Mouse (Mus musculus): ENCODE data around the gene Ptgfrn. TPM values are rescaled to one million over a fixed set of nuclear protein-coding genes. Genes with fewer than 3 reads are reported as not detected.

Ptgfrn gene
- polyA plus RNA-seq, 1 experiment from 2014 or later, result 6.1 TPM

DNA sequence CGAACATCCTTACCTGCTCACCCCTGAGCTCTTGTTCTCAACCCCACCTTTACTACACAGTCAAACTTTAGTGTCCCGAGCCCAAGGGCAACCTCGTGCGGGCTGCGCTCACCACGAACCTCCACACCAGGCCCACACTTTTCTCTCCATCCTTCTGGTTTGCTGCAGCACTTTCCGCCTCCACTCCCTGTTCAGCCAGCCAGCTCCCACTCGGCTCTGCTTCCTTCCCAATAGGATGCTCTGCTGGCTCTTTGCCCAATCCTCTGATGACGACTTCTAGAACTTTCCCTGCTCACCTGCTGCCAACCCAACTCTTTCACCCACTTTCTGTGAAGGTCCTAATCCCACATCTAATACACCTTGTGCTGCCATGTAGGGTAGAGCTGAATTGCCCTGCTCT, 6.3 kb downstream of the Ptgfrn start:
- Histone ChIP-seq H3K4me3 (replicated peaks) (no peak overlapping the region), H3K36me3 (0 out of 2 replicates have a peak, but pooled peaks cover 5% of the 10 kb centered on the region), H3K4me1 (replicated peaks) (peaks cover 34% of the 10 kb centered on the region), H3K4me2 (no peak overlapping the region), H3K9me3 (no peaks in the 10 kb centered on the region), H3K9ac (replicated peaks) (no peak overlapping the region), H3K27me3 (no peaks in the 10 kb centered on the region), H3K27ac (no peak overlapping the region)
- WGBS, result 87% methylated on average over 9 of the region's 9 CpGs
- ATAC-seq (ENCODE audit: insufficient number of reproducible peaks, insufficient read depth, low FRiP score, low TSS enrichment, low read depth), result no peak

DNA sequence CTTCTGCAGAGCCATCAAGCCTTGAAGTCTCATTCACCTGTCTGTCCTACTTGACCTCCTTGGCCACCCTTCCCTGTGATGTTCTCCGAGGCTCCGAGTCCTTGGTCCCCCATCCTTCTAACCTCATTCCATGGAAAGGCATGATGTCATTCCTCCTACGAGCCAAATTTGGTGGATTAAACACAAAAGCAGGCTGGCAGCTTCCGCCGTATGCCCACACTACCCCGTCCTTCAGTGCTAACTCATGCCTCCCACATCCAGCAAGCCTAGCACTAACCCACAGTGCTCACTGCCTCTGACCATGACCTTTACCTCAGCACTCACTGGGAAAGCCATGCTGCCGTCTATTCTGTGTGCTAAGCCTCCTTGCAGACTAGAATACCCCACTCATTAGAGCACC, 8.0 kb downstream of the Ptgfrn start:
- WGBS, result 88% methylated on average over 7 of the region's 7 CpGs
- H3K9ac ChIP-seq (replicated peaks), result no peak overlapping the region
- H3K27me3 ChIP-seq, result no peaks in the 10 kb centered on the region
- ATAC-seq (ENCODE audit: insufficient number of reproducible peaks, insufficient read depth, low FRiP score, low TSS enrichment, low read depth), result no peak
- H3K4me3 ChIP-seq (replicated peaks), result no peak overlapping the region
- 0 out of 2 replicates have a peak, but pooled peaks cover 13% of the 10 kb centered on the region for H3K36me3 ChIP-seq
- no peak overlapping the region for H3K4me2 ChIP-seq
- H3K27ac ChIP-seq, result no peak overlapping the region
- H3K9me3 ChIP-seq, result no peaks in the 10 kb centered on the region
- H3K4me1 ChIP-seq (replicated peaks), result peaks cover 31% of the 10 kb centered on the region

DNA sequence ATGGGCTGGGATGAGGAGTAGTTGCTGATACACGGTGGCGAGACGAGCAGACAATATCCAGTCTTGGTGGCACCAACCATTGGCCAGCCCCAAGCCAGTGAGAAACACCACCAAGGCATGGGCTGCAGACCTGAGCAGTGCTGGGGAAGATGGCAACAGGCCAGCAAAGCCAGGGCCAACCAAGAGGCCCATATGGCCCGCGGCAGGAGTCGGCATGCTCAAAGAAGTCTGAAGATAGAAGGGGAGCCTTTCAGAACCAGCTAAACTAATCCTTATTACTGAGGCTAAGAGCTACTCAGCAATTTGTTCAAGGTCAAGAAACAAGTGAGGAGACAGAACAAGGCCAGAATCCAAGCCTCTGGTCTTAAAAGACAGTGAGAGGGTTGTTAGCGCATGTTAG, 8.9 kb downstream of the Ptgfrn start:
- Histone ChIP-seq H3K4me1 (replicated peaks) (peaks cover 39% of the 10 kb centered on the region), H3K4me2 (no peak overlapping the region), H3K27ac (no peak overlapping the region), H3K27me3 (no peaks in the 10 kb centered on the region), H3K36me3 (0 out of 2 replicates have a peak, but pooled peaks cover 13% of the 10 kb centered on the region), H3K4me3 (replicated peaks) (no peak overlapping the region), H3K9me3 (no peaks in the 10 kb centered on the region), H3K9ac (replicated peaks) (no peak overlapping the region)
- 90% methylated on average over 7 of the region's 7 CpGs for WGBS
- ATAC-seq (ENCODE audit: insufficient number of reproducible peaks, insufficient read depth, low FRiP score, low TSS enrichment, low read depth), result no peak

DNA sequence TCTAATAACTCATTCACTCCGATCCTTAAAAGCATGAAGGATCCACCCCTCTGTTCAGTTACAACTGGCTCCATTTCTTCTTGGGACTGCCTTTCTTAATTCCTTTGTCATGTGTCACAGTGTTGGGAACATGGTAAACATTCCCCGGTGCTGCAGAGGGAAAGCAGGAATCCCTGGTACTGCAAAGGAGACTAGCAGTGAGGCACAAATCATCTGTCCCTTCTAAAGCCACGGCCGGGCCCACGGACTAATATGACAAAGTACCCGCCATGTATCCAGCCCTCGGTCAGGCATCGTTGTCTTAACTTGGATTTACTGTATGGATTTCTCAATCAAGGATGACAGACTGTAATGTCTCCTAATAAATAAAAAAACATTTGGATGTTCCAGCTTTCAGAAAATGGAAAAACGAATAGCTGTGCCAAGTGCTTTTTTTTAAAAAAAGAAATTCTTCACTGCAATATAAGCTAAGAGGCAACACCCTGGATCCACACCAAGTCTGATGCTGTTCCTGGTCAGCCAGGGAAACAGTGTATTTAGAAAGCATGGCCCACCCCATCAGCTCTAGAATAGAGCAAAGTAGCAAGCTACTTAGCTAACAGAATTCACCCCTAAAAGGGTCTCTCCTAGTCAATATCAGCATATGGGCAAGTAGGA, 10.2 kb downstream of the Ptgfrn start:
- Histone ChIP-seq H3K27me3 (no peaks in the 10 kb centered on the region), H3K36me3 (0 out of 2 replicates have a peak, but pooled peaks cover 13% of the 10 kb centered on the region), H3K4me3 (replicated peaks) (no peak overlapping the region), H3K9me3 (no peaks in the 10 kb centered on the region), H3K4me1 (replicated peaks) (peaks cover 40% of the 10 kb centered on the region), H3K27ac (no peak overlapping the region), H3K4me2 (no peak overlapping the region), H3K9ac (replicated peaks) (no peak overlapping the region)
- no peak for ATAC-seq (ENCODE audit: insufficient number of reproducible peaks, insufficient read depth, low FRiP score, low TSS enrichment, low read depth)
- 77% methylated on average over 9 of the region's 9 CpGs for WGBS

DNA sequence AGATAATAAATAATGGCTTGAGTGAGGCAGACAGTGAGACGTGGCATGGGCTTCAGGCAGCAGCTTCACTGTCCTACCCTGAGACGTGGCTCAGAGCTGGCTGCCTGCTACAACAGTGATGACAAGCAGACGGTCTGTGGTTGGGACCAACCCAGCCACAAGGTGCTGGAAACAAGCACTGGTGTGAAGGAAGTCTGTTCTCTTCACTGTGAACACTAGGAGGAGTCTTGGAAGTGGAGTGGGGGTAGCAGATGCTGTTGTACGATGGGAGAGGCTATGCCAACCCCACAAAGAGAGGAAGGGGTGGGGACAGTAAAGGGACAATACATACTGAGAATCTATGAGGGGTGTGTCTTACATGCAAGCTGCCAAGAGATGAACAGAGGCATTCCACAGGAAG, 12.0 kb downstream of the Ptgfrn start:
- Histone ChIP-seq H3K4me1 (replicated peaks) (peaks cover 41% of the 10 kb centered on the region), H3K4me3 (replicated peaks) (no peak overlapping the region), H3K36me3 (0 out of 2 replicates have a peak, but pooled peaks cover 9% of the 10 kb centered on the region), H3K27ac (no peak overlapping the region; the same call in 1 of the 2 replicates), H3K27me3 (no peaks in the 10 kb centered on the region), H3K4me2 (no peak overlapping the region), H3K9ac (replicated peaks) (no peak overlapping the region), H3K9me3 (no peaks in the 10 kb centered on the region)
- 58% methylated on average over 4 of the region's 4 CpGs for WGBS
- no peak for ATAC-seq (ENCODE audit: insufficient number of reproducible peaks, insufficient read depth, low FRiP score, low TSS enrichment, low read depth)

DNA sequence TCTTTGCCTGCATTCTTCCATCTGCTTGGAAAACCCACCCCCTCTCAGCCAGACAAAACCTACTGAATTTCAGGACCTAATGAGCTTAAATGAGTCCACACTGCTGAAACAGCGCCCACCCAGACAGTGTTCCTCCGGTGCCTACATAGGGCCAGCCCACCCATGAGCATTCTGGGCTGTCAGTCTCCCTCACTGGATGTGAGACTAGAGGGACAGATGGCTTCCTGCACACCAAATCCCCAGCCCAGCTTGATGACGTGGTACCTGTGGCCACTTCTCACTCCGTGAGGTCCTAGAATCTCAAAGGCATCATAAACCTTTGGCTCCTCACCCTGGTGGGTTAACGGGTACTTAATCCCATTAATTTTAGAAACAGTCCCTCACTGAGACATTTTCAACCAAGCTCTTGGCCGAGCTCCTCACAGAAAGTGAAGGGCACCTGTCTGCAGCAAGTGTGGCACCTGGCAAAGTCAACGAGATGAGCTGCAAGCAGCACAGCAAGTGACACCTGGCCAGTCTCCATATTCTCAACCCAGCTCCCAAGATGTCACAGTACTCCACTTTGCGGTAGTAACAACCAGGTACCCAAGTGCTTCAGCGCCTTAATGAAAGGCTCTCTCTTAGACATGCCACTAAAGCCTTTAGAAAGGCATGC, 12.8 kb downstream of the Ptgfrn start:
- Histone ChIP-seq H3K27ac (peak overlapping the region; percentile 23; the same call in 1 of the 2 replicates), H3K4me1 (replicated peaks) (peaks cover 41% of the 10 kb centered on the region), H3K9me3 (no peaks in the 10 kb centered on the region), H3K36me3 (0 out of 2 replicates have a peak, but pooled peaks cover 9% of the 10 kb centered on the region), H3K9ac (replicated peaks) (no peak overlapping the region), H3K4me2 (no peak overlapping the region), H3K4me3 (replicated peaks) (no peak overlapping the region), H3K27me3 (no peaks in the 10 kb centered on the region)
- no peak for ATAC-seq (ENCODE audit: insufficient number of reproducible peaks, insufficient read depth, low FRiP score, low TSS enrichment, low read depth)
- 41% methylated on average over 9 of the region's 9 CpGs for WGBS

DNA sequence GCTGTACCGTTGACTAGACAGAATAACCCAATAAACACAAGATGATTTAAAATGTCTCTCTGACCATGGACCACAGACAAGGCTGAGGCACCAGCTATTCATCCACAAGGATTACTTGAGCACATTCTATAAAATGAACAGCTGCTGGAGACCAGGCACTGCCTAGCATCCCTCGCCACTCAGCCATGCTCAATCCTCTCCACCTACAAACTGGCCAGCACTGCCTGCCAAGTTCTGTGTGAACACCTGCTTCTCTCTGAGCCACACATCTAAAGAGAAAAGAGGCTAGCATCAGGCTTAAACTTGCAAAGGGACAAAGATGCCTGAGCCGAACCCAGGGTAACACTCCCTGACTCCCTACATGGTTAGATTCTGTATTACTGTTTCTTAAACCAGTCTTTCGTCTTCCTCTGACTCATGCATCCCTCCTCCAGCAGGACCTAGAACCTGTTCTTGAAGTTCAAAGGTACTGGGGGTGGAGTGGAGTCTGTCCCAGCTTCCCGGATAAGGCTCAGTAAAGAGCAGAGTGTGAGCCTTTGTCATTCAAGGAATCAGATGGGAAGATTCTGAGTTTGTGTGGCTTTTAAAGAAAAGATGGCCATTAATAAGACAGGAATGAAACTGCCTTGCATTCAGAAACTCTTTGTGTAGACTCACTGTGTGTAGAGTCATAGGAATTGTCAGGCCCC, 14.2 kb downstream of the Ptgfrn start:
- Histone ChIP-seq H3K27me3 (no peaks in the 10 kb centered on the region), H3K9me3 (no peaks in the 10 kb centered on the region), H3K4me2 (no peak overlapping the region), H3K4me3 (replicated peaks) (no peak overlapping the region), H3K27ac (no peak overlapping the region), H3K4me1 (replicated peaks) (peaks cover 44% of the 10 kb centered on the region), H3K9ac (replicated peaks) (no peak overlapping the region), H3K36me3 (0 out of 2 replicates have a peak, but pooled peaks cover 9% of the 10 kb centered on the region)
- WGBS, result 77% methylated on average over 5 of the region's 5 CpGs
- no peak for ATAC-seq (ENCODE audit: insufficient number of reproducible peaks, insufficient read depth, low FRiP score, low TSS enrichment, low read depth)

DNA sequence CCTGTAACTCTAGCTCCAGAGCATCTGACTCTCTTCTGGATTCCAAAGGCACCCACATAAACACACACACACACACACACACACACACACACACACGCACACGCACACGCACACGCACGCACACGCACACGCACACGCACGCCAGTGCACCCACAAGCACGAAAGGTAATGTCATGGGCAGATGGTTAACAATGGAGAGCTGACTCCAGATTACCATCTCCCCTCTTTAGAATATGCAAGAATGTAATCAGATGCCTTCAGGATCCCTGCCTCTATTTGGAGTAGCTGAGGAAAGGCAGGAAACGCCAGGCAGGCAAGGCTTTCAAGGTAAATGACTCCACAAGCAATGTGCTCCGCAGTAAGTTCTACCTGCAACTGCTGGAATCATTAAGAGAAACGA, 17.9 kb downstream of the Ptgfrn start:
- Histone ChIP-seq H3K36me3 (no peaks in the 10 kb centered on the region), H3K27me3 (no peaks in the 10 kb centered on the region), H3K9ac (replicated peaks) (no peak overlapping the region), H3K27ac (no peak overlapping the region), H3K4me1 (replicated peaks) (peaks cover 32% of the 10 kb centered on the region), H3K9me3 (no peaks in the 10 kb centered on the region), H3K4me2 (no peak overlapping the region), H3K4me3 (replicated peaks) (no peak overlapping the region)
- 82% methylated on average over 13 of the region's 13 CpGs for WGBS
- no peak for ATAC-seq (ENCODE audit: insufficient number of reproducible peaks, insufficient read depth, low FRiP score, low TSS enrichment, low read depth)

DNA sequence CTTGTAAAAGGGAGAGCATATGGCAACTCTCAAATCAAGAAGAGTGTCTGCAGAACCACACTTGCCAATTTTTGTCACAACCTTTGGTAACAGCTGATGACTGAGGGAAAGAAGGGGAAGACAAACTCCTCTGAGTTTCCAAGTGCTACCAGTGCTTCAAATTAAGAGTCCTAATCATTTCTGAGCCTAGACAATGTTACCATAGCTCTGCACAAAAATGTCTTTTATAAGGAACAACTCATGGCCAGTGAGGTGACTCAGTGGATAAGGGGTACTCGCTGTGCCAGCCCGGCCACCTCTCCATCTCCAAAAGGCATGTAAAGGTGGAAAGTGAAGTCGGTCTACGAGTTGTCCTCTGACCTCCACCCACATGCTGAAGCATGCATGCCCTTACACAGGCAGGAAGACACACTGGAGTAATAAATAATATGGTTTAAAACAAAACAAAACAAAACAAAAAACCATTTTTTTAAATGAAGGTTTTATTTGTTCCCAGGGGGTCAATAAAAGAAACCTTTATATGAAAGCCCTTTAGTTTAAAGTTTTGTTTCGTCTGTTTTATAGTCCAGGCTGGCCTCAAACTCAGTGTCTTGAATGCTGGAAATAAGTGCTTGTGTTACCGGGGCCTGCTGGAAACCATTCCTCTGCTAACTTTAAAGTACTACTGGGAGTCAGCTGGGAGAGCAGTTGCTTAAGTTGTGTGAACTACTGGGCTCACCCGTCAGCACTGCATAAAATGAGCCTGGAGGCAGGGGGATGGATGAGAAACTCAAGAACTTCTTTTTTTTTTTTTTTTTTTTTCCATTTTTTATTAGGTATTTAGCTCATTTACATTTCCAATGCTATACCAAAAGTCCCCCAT, 23.3 kb downstream of the Ptgfrn start:
- peak; percentile 85 for ATAC-seq (ENCODE audit: insufficient number of reproducible peaks, insufficient read depth, low FRiP score, low TSS enrichment, low read depth)
- WGBS, result 33% methylated on average over 7 of the region's 7 CpGs
- no peak overlapping the region; the same call in 1 of the 2 replicates for H3K4me2 ChIP-seq

DNA sequence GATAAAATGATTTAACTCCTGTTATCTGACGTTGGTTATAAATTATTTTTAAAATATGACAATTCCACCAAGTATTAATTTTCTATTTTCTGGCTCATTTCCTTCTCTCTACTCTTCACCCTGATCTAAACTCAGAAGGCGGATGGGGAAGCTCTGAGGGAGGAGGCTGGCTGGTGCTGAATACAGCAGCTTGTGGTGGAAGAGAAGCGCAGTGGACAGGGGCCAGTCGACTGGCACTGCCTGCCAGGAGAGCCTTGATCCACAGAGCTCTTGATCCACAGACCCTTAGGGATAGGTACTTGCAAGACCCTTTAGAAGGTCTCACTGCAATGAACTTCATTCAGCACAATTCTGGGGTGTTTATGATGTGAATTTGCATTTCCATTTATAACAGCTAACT, 29.2 kb downstream of the Ptgfrn start:
- H3K9me3 ChIP-seq, result no peaks in the 10 kb centered on the region
- H3K4me1 ChIP-seq (replicated peaks), result peaks cover 22% of the 10 kb centered on the region
- no peak overlapping the region for H3K4me3 ChIP-seq (replicated peaks)
- 92% methylated on average over 4 of the region's 4 CpGs for WGBS
- peaks cover 40% of the 10 kb centered on the region for H3K36me3 ChIP-seq
- H3K27me3 ChIP-seq, result no peaks in the 10 kb centered on the region
- ATAC-seq (ENCODE audit: insufficient number of reproducible peaks, insufficient read depth, low FRiP score, low TSS enrichment, low read depth), result no peak
- no peak overlapping the region for H3K9ac ChIP-seq (replicated peaks)
- no peak overlapping the region for H3K27ac ChIP-seq
- H3K4me2 ChIP-seq, result no peak overlapping the region

More for the DNA sequence above, 23.3 kb downstream of the Ptgfrn start:
- Histone ChIP-seq H3K27ac (peak overlapping the region; percentile 60; the same call in 1 of the 2 replicates), H3K27me3 (no peaks in the 10 kb centered on the region), H3K36me3 (no peaks in the 10 kb centered on the region), H3K9me3 (no peaks in the 10 kb centered on the region), H3K4me1 (replicated peaks) (peaks cover 26% of the 10 kb centered on the region), H3K4me3 (replicated peaks) (no peak overlapping the region), H3K9ac (replicated peaks) (no peak overlapping the region)

All from limb, embryonic 12.5 days (tissue).